ENCODE assay signal across 26 mouse cellular contexts in genomic region chr2:113904414-113904813, GRCm38 (mm10). TPM values are rescaled to one million over a fixed set of nuclear protein-coding genes. Genes with fewer than 3 reads are reported as not detected.
DNase-seq lines count a peak whose midpoint lies in the region; ATAC-seq lines count a peak whose summit lies in the region.
"Had no signal": no experiment of that assay in that cellular context is flagged by ENCODE, and none has a peak within 500 bp of the region (broad histone marks: within the 10 kb centered on the region; RNA-seq: fewer than 3 reads in every experiment).

No protein-coding gene starts in this region.

- H3K4me2 ChIP-seq in midbrain, embryonic 11.5 days: no peak overlapping the region
- no peak overlapping the region for H3K4me2 ChIP-seq in midbrain, embryonic 14.5 days (ENCODE audit: low read length)
- H3K4me2 ChIP-seq: forebrain, embryonic 12.5 days; heart, embryonic 15.5 days; hindbrain, embryonic 13.5 days; limb, embryonic 12.5 days; liver, embryonic 11.5 days; lung, embryonic 15.5 days had no signal

- no peaks in the 10 kb centered on the region for H3K9me3 ChIP-seq in midbrain, embryonic 11.5 days (ENCODE audit: control insufficient read depth, low read length)
- no peaks in the 10 kb centered on the region for H3K9me3 ChIP-seq in midbrain, embryonic 14.5 days (ENCODE audit: control insufficient read depth, low read length)
- H3K9me3 ChIP-seq: forebrain, embryonic 12.5 days; G1E; heart, embryonic 15.5 days; hindbrain, embryonic 13.5 days; limb, embryonic 12.5 days; lung, embryonic 15.5 days; midbrain, embryonic 10.5 days had no signal

- WGBS in midbrain, embryonic 11.5 days: 85% methylated on average over 3 of the region's 3 CpGs
- WGBS in midbrain, embryonic 14.5 days: 86% methylated on average over 3 of the region's 3 CpGs

- no peak overlapping the region for H3K9ac ChIP-seq in midbrain, embryonic 11.5 days (ENCODE audit: low read length)
- H3K9ac ChIP-seq in midbrain, embryonic 14.5 days (replicated peaks; ENCODE audit: low read length): no peak overlapping the region
- H3K9ac ChIP-seq: forebrain, embryonic 12.5 days; forebrain, postnatal 0 days; heart, embryonic 15.5 days; hindbrain, embryonic 13.5 days; limb, embryonic 12.5 days; lung, embryonic 15.5 days had no signal

- ATAC-seq in midbrain, embryonic 11.5 days (ENCODE audit: low FRiP score): no peak
- ATAC-seq in midbrain, embryonic 14.5 days (ENCODE audit: low FRiP score, low TSS enrichment): no peak
- peak; percentile 94 for ATAC-seq in granulocyte monocyte progenitor cell, adult 5-6 weeks (replicated peaks; ENCODE audit: poor library complexity, severe bottlenecking)
- ATAC-seq in megakaryocyte progenitor cell, adult 5-6 weeks (replicated peaks; ENCODE audit: poor library complexity): peak; percentile 94
- ATAC-seq: forebrain, postnatal 0 days; Patski had no signal

- H3K27me3 ChIP-seq in midbrain, embryonic 11.5 days (ENCODE audit: control insufficient read depth, insufficient read depth, low read length): no peaks in the 10 kb centered on the region
- H3K27me3 ChIP-seq in midbrain, embryonic 14.5 days (ENCODE audit: control insufficient read depth, insufficient read depth, low read length): no peaks in the 10 kb centered on the region
- H3K27me3 ChIP-seq: forebrain, embryonic 12.5 days; heart, embryonic 15.5 days; hindbrain, embryonic 13.5 days; limb, embryonic 12.5 days; lung, embryonic 15.5 days had no signal

- DNase-seq in midbrain, embryonic 11.5 days (ENCODE audit: low spot score, missing footprints): peak; percentile 72
- DNase-seq in midbrain, embryonic 14.5 days: no peak
- peak; percentile 15 for DNase-seq in CD4-positive helper T cell, adult 2 months (ENCODE audit: low read depth, low spot score)
- no peak for DNase-seq in cerebellum, postnatal 14 days
- no peak for DNase-seq in kidney, postnatal 14 days
- DNase-seq in kidney, postnatal 10 days: no peak
- DNase-seq: adrenal gland, postnatal 14 days; cerebellum, adult 11 months; cerebellum, adult 9-11 months; forebrain, postnatal 0 days; kidney, adult 11 months; right cerebral cortex, postnatal 14 days; thymus, postnatal 25 days had no signal

- peaks cover 4% of the 10 kb centered on the region; the same call in 1 of the 2 replicates for H3K4me1 ChIP-seq in midbrain, embryonic 11.5 days (ENCODE audit: control insufficient read depth, insufficient read depth, low read length)
- no peaks in the 10 kb centered on the region for H3K4me1 ChIP-seq in midbrain, embryonic 14.5 days (ENCODE audit: control insufficient read depth, insufficient read depth, low read length)
- H3K4me1 ChIP-seq: forebrain, embryonic 12.5 days; limb, embryonic 12.5 days; lung, embryonic 15.5 days had no signal

- no peak overlapping the region for H3K27ac ChIP-seq in midbrain, embryonic 11.5 days (ENCODE audit: low read depth, low read length)
- H3K27ac ChIP-seq in midbrain, embryonic 14.5 days (replicated peaks; ENCODE audit: low read depth, low read length): no peak overlapping the region
- H3K27ac ChIP-seq: forebrain, embryonic 12.5 days; heart, embryonic 15.5 days; hindbrain, embryonic 13.5 days; limb, embryonic 12.5 days; lung, embryonic 15.5 days; macrophage; midbrain, embryonic 10.5 days had no signal

- H3K4me3 ChIP-seq in midbrain, embryonic 11.5 days (ENCODE audit: low read depth, low read length): no peak overlapping the region
- H3K4me3 ChIP-seq in midbrain, embryonic 14.5 days (replicated peaks; ENCODE audit: low read depth, low read length): no peak overlapping the region
- H3K4me3 ChIP-seq: erythroblast, embryonic 14.5 days; forebrain, embryonic 12.5 days; heart, embryonic 15.5 days; hindbrain, embryonic 13.5 days; limb, embryonic 12.5 days; lung, embryonic 15.5 days; midbrain, embryonic 10.5 days had no signal

- no peaks in the 10 kb centered on the region for H3K36me3 ChIP-seq in midbrain, embryonic 11.5 days (ENCODE audit: control insufficient read depth, insufficient read depth, low read length)
- no peaks in the 10 kb centered on the region for H3K36me3 ChIP-seq in midbrain, embryonic 14.5 days (ENCODE audit: control insufficient read depth, insufficient read depth, low read length)
- H3K36me3 ChIP-seq: forebrain, embryonic 12.5 days; G1E; heart, embryonic 15.5 days; hindbrain, embryonic 13.5 days; limb, embryonic 12.5 days; lung, embryonic 15.5 days; midbrain, embryonic 10.5 days had no signal

RNA-seq across cellular contexts. Expression of gene Arhgap11a, which starts 56.0 kb away (rescaled TPM):
- 6.6 and 7.5 TPM in 2 replicates for polyA plus RNA-seq in midbrain, embryonic 11.5 days (2014; fragmentation: Nextera tagmentation; extraction: Ambion mirVana)
- 1.4 and 2.0 TPM in 2 replicates for polyA plus RNA-seq in midbrain, embryonic 14.5 days (2014; fragmentation: Nextera tagmentation; extraction: Ambion mirVana)
- total RNA-seq in granulocyte monocyte progenitor cell, adult 5-6 weeks (2014; fragmentation: Nextera tagmentation): 38.8 and 47.1 TPM in 2 replicates
- total RNA-seq in granulocyte monocyte progenitor cell, adult 5-6 weeks (2017): 43.6 and 46.7 TPM in 2 replicates
- total RNA-seq in megakaryocyte progenitor cell, adult 5-6 weeks (2015): 42.4 and 43.0 TPM in 2 replicates
- 35.9 and 50.3 TPM in 2 replicates for total RNA-seq in megakaryocyte progenitor cell, adult 5-6 weeks (2017)

Comparison
In these comparisons a context has a peak if more than half of its experiments do, and no peak if none do; other contexts are left out.
1. DNase-seq: peak in midbrain, embryonic 11.5 days (single experiment) and CD4-positive helper T cell, adult 2 months (single experiment); none in midbrain, embryonic 14.5 days (single experiment), cerebellum, postnatal 14 days (0 of 2), kidney, postnatal 14 days (single experiment) and kidney, postnatal 10 days (single experiment).
2. ATAC-seq: peak in granulocyte monocyte progenitor cell, adult 5-6 weeks (single experiment) and megakaryocyte progenitor cell, adult 5-6 weeks (single experiment); none in midbrain, embryonic 11.5 days (single experiment) and midbrain, embryonic 14.5 days (single experiment).